Mouse (Mus musculus): ENCODE results near the gene Numb. TPM values are rescaled to one million over a fixed set of nuclear protein-coding genes. Genes with fewer than 3 reads are reported as not detected.

Numb gene
- polyA plus RNA-seq, 1 experiment from 2014 or later, result 28.9 TPM

- no peak overlapping the region for H3K27ac ChIP-seq (ENCODE audit: low read depth, low read length)
- H3K4me3 ChIP-seq (ENCODE audit: low read depth, low read length), result no peak overlapping the region
- no peaks in the 10 kb centered on the region for H3K9me3 ChIP-seq (ENCODE audit: control insufficient read depth)
- 0 out of 2 replicates have a peak, but pooled peaks have one; percentile 21 for ATAC-seq
- TF ChIP-seq CTCF (IDR thresholded peaks at IDR 0.05; ENCODE audit: low read depth), result no peak
- 64% methylated on average over 10 of the region's 10 CpGs for WGBS
- no peak overlapping the region for H3K9ac ChIP-seq (ENCODE audit: low read depth, low read length)
- peaks cover 24% of the 10 kb centered on the region for H3K36me3 ChIP-seq (ENCODE audit: control insufficient read depth, insufficient read depth)
- no peaks in the 10 kb centered on the region for H3K27me3 ChIP-seq (replicated peaks; ENCODE audit: control insufficient read depth, insufficient read depth, low read length)
- H3K4me1 ChIP-seq (replicated peaks; ENCODE audit: control insufficient read depth, insufficient read depth, low read length), result 0 out of 2 replicates have a peak, but pooled peaks cover 6% of the 10 kb centered on the region
- H3K4me2 ChIP-seq (replicated peaks; ENCODE audit: low read depth), result no peak overlapping the region
Observed at GRCm38 (mm10) chr12:83841409-83842190, 80.1 kb downstream of the Numb start.

GRCm38 (mm10) chr12:83833979-83834378, 87.8 kb downstream of the Numb start:
- Histone ChIP-seq H3K9me3 (ENCODE audit: control insufficient read depth) (no peaks in the 10 kb centered on the region), H3K27me3 (replicated peaks; ENCODE audit: control insufficient read depth, insufficient read depth, low read length) (no peaks in the 10 kb centered on the region), H3K36me3 (ENCODE audit: control insufficient read depth, insufficient read depth) (peaks cover 36% of the 10 kb centered on the region), H3K4me2 (replicated peaks; ENCODE audit: low read depth) (no peak overlapping the region), H3K27ac (ENCODE audit: low read depth, low read length) (no peak overlapping the region), H3K9ac (ENCODE audit: low read depth, low read length) (no peak overlapping the region), H3K4me3 (ENCODE audit: low read depth, low read length) (no peak overlapping the region), H3K4me1 (replicated peaks; ENCODE audit: control insufficient read depth, insufficient read depth, low read length) (no peaks in the 10 kb centered on the region)
- ATAC-seq, result no peak; the same call in 1 of the 2 replicates
- WGBS, result 80% methylated on average over 3 of the region's 3 CpGs
- no peak for TF ChIP-seq CTCF (IDR thresholded peaks at IDR 0.05; ENCODE audit: low read depth)

GRCm38 (mm10) chr12:83830424-83830823, 91.3 kb downstream of the Numb start:
- Histone ChIP-seq H3K27me3 (replicated peaks; ENCODE audit: control insufficient read depth, insufficient read depth, low read length) (no peaks in the 10 kb centered on the region), H3K27ac (ENCODE audit: low read depth, low read length) (no peak overlapping the region), H3K9ac (ENCODE audit: low read depth, low read length) (no peak overlapping the region), H3K4me1 (replicated peaks; ENCODE audit: control insufficient read depth, insufficient read depth, low read length) (no peaks in the 10 kb centered on the region), H3K4me3 (ENCODE audit: low read depth, low read length) (no peak overlapping the region), H3K4me2 (replicated peaks; ENCODE audit: low read depth) (no peak overlapping the region), H3K9me3 (ENCODE audit: control insufficient read depth) (no peaks in the 10 kb centered on the region), H3K36me3 (ENCODE audit: control insufficient read depth, insufficient read depth) (peaks cover 27% of the 10 kb centered on the region)
- TF ChIP-seq CTCF (IDR thresholded peaks at IDR 0.05; ENCODE audit: low read depth), result no peak
- WGBS, result 82% methylated on average over 3 of the region's 3 CpGs
- no peak for ATAC-seq

- H3K4me3 ChIP-seq (ENCODE audit: low read depth, low read length), result no peak overlapping the region
- H3K9me3 ChIP-seq (ENCODE audit: control insufficient read depth), result no peaks in the 10 kb centered on the region
- no peak overlapping the region for H3K27ac ChIP-seq (ENCODE audit: low read depth, low read length)
- 78% methylated on average over 1 of the region's 1 CpGs for WGBS
- no peaks in the 10 kb centered on the region for H3K27me3 ChIP-seq (replicated peaks; ENCODE audit: control insufficient read depth, insufficient read depth, low read length)
- peaks cover 11% of the 10 kb centered on the region for H3K36me3 ChIP-seq (ENCODE audit: control insufficient read depth, insufficient read depth)
- no peak for TF ChIP-seq CTCF (IDR thresholded peaks at IDR 0.05; ENCODE audit: low read depth)
- no peak for ATAC-seq
- no peak overlapping the region for H3K9ac ChIP-seq (ENCODE audit: low read depth, low read length)
- no peaks in the 10 kb centered on the region for H3K4me1 ChIP-seq (replicated peaks; ENCODE audit: control insufficient read depth, insufficient read depth, low read length)
- H3K4me2 ChIP-seq (replicated peaks; ENCODE audit: low read depth), result no peak overlapping the region
Observed at GRCm38 (mm10) chr12:83816616-83817015, 105.1 kb downstream of the Numb start.

- no peak overlapping the region for H3K9ac ChIP-seq (ENCODE audit: low read depth, low read length)
- no peak overlapping the region for H3K4me3 ChIP-seq (ENCODE audit: low read depth, low read length)
- H3K36me3 ChIP-seq (ENCODE audit: control insufficient read depth, insufficient read depth), result peaks cover 22% of the 10 kb centered on the region
- WGBS, result 96% methylated on average over 3 of the region's 3 CpGs
- H3K27me3 ChIP-seq (replicated peaks; ENCODE audit: control insufficient read depth, insufficient read depth, low read length), result no peaks in the 10 kb centered on the region
- H3K4me2 ChIP-seq (replicated peaks; ENCODE audit: low read depth), result no peak overlapping the region
- no peaks in the 10 kb centered on the region for H3K4me1 ChIP-seq (replicated peaks; ENCODE audit: control insufficient read depth, insufficient read depth, low read length)
- H3K9me3 ChIP-seq (ENCODE audit: control insufficient read depth), result no peaks in the 10 kb centered on the region
- no peak overlapping the region for H3K27ac ChIP-seq (ENCODE audit: low read depth, low read length)
- TF ChIP-seq CTCF (IDR thresholded peaks at IDR 0.05; ENCODE audit: low read depth), result no peak
- no peak for ATAC-seq
Observed at GRCm38 (mm10) chr12:83811901-83812300, 109.8 kb downstream of the Numb start.

- H3K27ac ChIP-seq (ENCODE audit: low read depth, low read length), result no peak overlapping the region
- H3K4me3 ChIP-seq (ENCODE audit: low read depth, low read length), result no peak overlapping the region
- WGBS, result 95% methylated on average over 7 of the region's 7 CpGs
- ATAC-seq, result no peak
- no peak for TF ChIP-seq CTCF (IDR thresholded peaks at IDR 0.05; ENCODE audit: low read depth)
- H3K9ac ChIP-seq (ENCODE audit: low read depth, low read length), result no peak overlapping the region
- peaks cover 88% of the 10 kb centered on the region for H3K36me3 ChIP-seq (ENCODE audit: control insufficient read depth, insufficient read depth)
- H3K4me2 ChIP-seq (replicated peaks; ENCODE audit: low read depth), result no peak overlapping the region
- H3K9me3 ChIP-seq (ENCODE audit: control insufficient read depth), result no peaks in the 10 kb centered on the region; the same call in 1 of the 2 replicates
- H3K27me3 ChIP-seq (replicated peaks; ENCODE audit: control insufficient read depth, insufficient read depth, low read length), result no peaks in the 10 kb centered on the region
- no peaks in the 10 kb centered on the region for H3K4me1 ChIP-seq (replicated peaks; ENCODE audit: control insufficient read depth, insufficient read depth, low read length)
Observed at GRCm38 (mm10) chr12:83803641-83804040, 118.1 kb downstream of the Numb start.

Data from intestine, postnatal 0 days (tissue).